Mouse (Mus musculus) MEL (cell line): ENCODE data around the gene 7530416G11Rik.

Source experiments
- CTCF ChIP-seq, 3 experiments: IDR thresholded peaks in 2 of 3; conservative IDR thresholded peaks in 1 of 3; 2 replicates each; pipeline ENCODE4 v1.5.1; 2011 to 2012; ENCODE audit warnings: low read length in 3 of 3, low read depth in 2 of 3, mild to moderate bottlenecking in 2 of 3, improper control_type of control experiment in 1 of 3, inconsistent platforms in 1 of 3, mixed read lengths in 1 of 3, moderate library complexity in 1 of 3; ENCODE audit not compliant: control insufficient read depth in 1 of 3, insufficient read depth in 1 of 3, poor library complexity in 1 of 3, severe bottlenecking in 1 of 3
- EP300 ChIP-seq, 2 experiments: IDR thresholded peaks; 2 replicates each; pipeline ENCODE4 v1.6.1; 2011; ENCODE audit warnings: improper control_type of control experiment in 2 of 2, low read length in 2 of 2, low read depth in 1 of 2, mild to moderate bottlenecking in 1 of 2
- GABPA ChIP-seq: IDR thresholded peaks from 2 replicates; pipeline ENCODE4 v1.6.1; 2012; ENCODE audit warnings: low read depth, mild to moderate bottlenecking, inconsistent platforms, low read length, improper control_type of control experiment, moderate library complexity
- JUND ChIP-seq: IDR thresholded peaks from 2 replicates; pipeline ENCODE4 v1.6.1; 2011; ENCODE audit warnings: low read depth, mild to moderate bottlenecking, improper control_type of control experiment, low read length
- MAX ChIP-seq: IDR thresholded peaks from 2 replicates; pipeline ENCODE4 v1.6.1; 2011; ENCODE audit warnings: low read length, improper control_type of control experiment
- MXI1 ChIP-seq: IDR thresholded peaks from 2 replicates; pipeline ENCODE4 v1.6.1; 2011; ENCODE audit warnings: mild to moderate bottlenecking, low read depth, low read length, improper control_type of control experiment
- NELFE ChIP-seq: IDR thresholded peaks from 2 replicates; pipeline ENCODE4 v1.6.1; 2011; ENCODE audit warnings: low read depth, low read length, improper control_type of control experiment
- SMC3 ChIP-seq: IDR thresholded peaks from 2 replicates; pipeline ENCODE4 v1.6.1; 2011; ENCODE audit warnings: low read depth, low read length, improper control_type of control experiment
- TAL1 ChIP-seq: IDR thresholded peaks from 2 replicates; pipeline ENCODE4 v1.6.1; 2012; ENCODE audit warnings: mild to moderate bottlenecking, inconsistent platforms, low read length, moderate library complexity, mixed read lengths
- USF1 ChIP-seq: IDR thresholded peaks from 2 replicates; pipeline ENCODE4 v1.6.1; 2014; ENCODE audit warnings: low read depth, mild to moderate bottlenecking, inconsistent platforms, low read length, improper control_type of control experiment, moderate library complexity
- ZMIZ1 ChIP-seq: IDR thresholded peaks from 2 replicates; pipeline ENCODE4 v1.6.1; 2012; ENCODE audit warnings: low read depth, mild to moderate bottlenecking, inconsistent platforms, low read length, improper control_type of control experiment, moderate library complexity

DNA sequence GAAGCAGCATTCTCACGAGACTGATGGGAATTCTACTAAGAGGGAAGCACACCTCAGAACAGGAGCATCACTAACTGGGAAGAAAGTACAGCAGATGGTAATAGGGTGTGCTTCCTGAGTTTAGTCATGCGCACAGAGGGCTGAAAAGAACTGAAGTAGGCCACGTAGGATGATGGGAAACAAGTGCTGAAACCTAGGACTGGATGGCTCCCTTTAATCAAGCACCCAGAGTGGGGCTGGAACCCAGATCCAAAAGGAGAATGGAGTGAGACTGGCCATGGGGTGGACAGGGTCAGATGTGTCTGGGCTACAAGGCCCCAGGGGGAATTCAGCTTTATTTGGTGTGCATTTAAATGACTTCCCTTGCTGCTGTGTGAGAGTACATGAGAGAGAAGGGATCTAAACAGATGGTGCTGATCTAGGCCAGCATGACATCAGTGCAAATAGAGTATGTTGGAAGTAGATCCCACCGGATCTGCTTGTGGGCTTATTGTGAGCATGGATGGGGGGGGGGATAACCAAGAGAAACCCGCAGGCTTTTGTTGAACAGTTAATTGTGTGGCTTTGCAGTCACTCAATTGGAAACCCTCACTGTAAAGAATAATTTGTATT, 36.5 kb downstream of the 7530416G11Rik start:
- TF ChIP-seq GABPA (no peak), JUND (no peak), NELFE (no peak), ZMIZ1 (no peak), TAL1 (no peak), SMC3 (no peak), MAX (no peak), USF1 (no peak), CTCF (IDR thresholded peaks at IDR 0.05 in 2 of 3, conservative IDR thresholded peaks at IDR 0.05 in 1 of 3; ENCODE audit: control insufficient read depth in 1 of 3, insufficient read depth in 1 of 3, low read depth in 2 of 3, low read length in 3 of 3, poor library complexity in 1 of 3, severe bottlenecking in 1 of 3) (no peak), EP300 (IDR thresholded peaks at IDR 0.05; ENCODE audit: low read depth in 1 of 2, low read length in 2 of 2) (no peak), MXI1 (no peak)
